12 mouse cellular contexts compared by ENCODE assay signal in the genomic region with DNA sequence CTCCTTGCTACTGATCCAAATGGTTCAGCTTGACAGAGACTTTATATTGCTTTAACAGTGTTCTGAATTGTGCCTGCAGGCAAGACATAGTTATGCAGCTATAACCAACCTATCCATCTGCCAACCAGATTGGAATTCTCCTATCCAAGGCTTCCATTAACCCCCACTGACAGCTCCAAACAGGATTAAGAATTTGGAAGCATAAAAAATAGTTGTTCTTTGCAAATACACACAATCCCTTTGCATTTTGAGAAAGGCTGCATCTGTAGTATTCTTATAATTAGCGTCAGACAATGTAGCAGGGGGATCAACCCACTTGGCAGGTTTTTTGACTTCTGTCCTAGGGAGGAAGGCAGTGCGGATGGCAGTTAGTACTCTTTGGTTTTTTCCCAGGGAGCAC.
A peak's percentile ranks its signal among the peaks of the same experiment; 100 is the strongest.
DNase-seq lines count a peak whose midpoint lies in the region; ATAC-seq and TF ChIP-seq lines count a peak whose summit lies in the region.
"Had no signal": no experiment of that assay in that cellular context is flagged by ENCODE, and none has a peak within 500 bp of the region (broad histone marks: within the 10 kb centered on the region; RNA-seq: fewer than 3 reads in every experiment).

No protein-coding gene starts in this region.

- H3K4me2 ChIP-seq in forebrain, embryonic 12.5 days: no peak overlapping the region
- peak overlapping the region; percentile 64 for H3K4me2 ChIP-seq in liver, embryonic 11.5 days
- 0 out of 2 replicates have a peak overlapping the region, but pooled peaks have one; percentile 1 for H3K4me2 ChIP-seq in forebrain, postnatal 0 days (ENCODE audit: low read depth)
- no peak overlapping the region for H3K4me2 ChIP-seq in midbrain, embryonic 16.5 days (ENCODE audit: low read length)
- H3K4me2 ChIP-seq: heart, embryonic 15.5 days had no signal

- peaks cover 22% of the 10 kb centered on the region for H3K4me1 ChIP-seq in forebrain, embryonic 12.5 days
- H3K4me1 ChIP-seq in forebrain, embryonic 10.5 days: peaks cover 17% of the 10 kb centered on the region
- H3K4me1 ChIP-seq in liver, embryonic 11.5 days (replicated peaks; ENCODE audit: control insufficient read depth, insufficient read depth, low read length): peaks cover 20% of the 10 kb centered on the region
- H3K4me1 ChIP-seq in forebrain, postnatal 0 days (ENCODE audit: insufficient read depth): peaks cover 21% of the 10 kb centered on the region; the same call in 1 of the 2 replicates
- H3K4me1 ChIP-seq in midbrain, embryonic 16.5 days (ENCODE audit: control insufficient read depth, insufficient read depth, low read length): peaks cover 18% of the 10 kb centered on the region

- 0 out of 2 replicates have a peak, but pooled peaks have one; percentile 2 for TF ChIP-seq CTCF in forebrain, postnatal 0 days (IDR thresholded peaks at IDR 0.05; ENCODE audit: low read depth)

- H3K4me3 ChIP-seq in forebrain, embryonic 12.5 days (replicated peaks): no peak overlapping the region
- H3K4me3 ChIP-seq in forebrain, embryonic 10.5 days: no peak overlapping the region
- peak overlapping the region; percentile 42; the same call in 1 of the 2 replicates for H3K4me3 ChIP-seq in liver, embryonic 11.5 days (ENCODE audit: low read depth, low read length)
- no peak overlapping the region for H3K4me3 ChIP-seq in forebrain, postnatal 0 days (ENCODE audit: low read depth, low read length)
- no peak overlapping the region for H3K4me3 ChIP-seq in midbrain, embryonic 16.5 days (ENCODE audit: low read depth, low read length)
- H3K4me3 ChIP-seq: heart, embryonic 15.5 days had no signal

- H3K27me3 ChIP-seq in forebrain, embryonic 12.5 days: no peaks in the 10 kb centered on the region
- peaks cover 15% of the 10 kb centered on the region for H3K27me3 ChIP-seq in forebrain, embryonic 10.5 days (ENCODE audit: poor library complexity, severe bottlenecking)
- H3K27me3 ChIP-seq in liver, embryonic 11.5 days (replicated peaks; ENCODE audit: control insufficient read depth, insufficient read depth, low read length): no peaks in the 10 kb centered on the region
- no peaks in the 10 kb centered on the region for H3K27me3 ChIP-seq in forebrain, postnatal 0 days (ENCODE audit: insufficient read depth, low read length)
- H3K27me3 ChIP-seq in midbrain, embryonic 16.5 days (ENCODE audit: control insufficient read depth, insufficient read depth, low read depth, low read length): no peaks in the 10 kb centered on the region
- H3K27me3 ChIP-seq: heart, embryonic 15.5 days had no signal

- DNase-seq in forebrain, embryonic 10.5 days (ENCODE audit: extremely low spot score, low spot score): no peak
- no peak for DNase-seq in liver, embryonic 11.5 days (ENCODE audit: low spot score)
- DNase-seq in liver: no peak
- peak; percentile 59 for DNase-seq in forebrain, postnatal 0 days
- DNase-seq in embryo, embryonic 9.5 days (ENCODE audit: extremely low spot score): no peak
- DNase-seq in urinary bladder, adult 18-20 months (ENCODE audit: low spot score in 2 of 2): no peak
- DNase-seq: cerebellum, adult 9-10 months; thymus, postnatal 36 days had no signal

- peak overlapping the region; percentile 54; the same call in 1 of the 2 replicates for H3K27ac ChIP-seq in forebrain, embryonic 12.5 days
- H3K27ac ChIP-seq in forebrain, embryonic 10.5 days: no peak overlapping the region
- no peak overlapping the region for H3K27ac ChIP-seq in liver, embryonic 11.5 days (ENCODE audit: low read depth, low read length)
- H3K27ac ChIP-seq in forebrain, postnatal 0 days (ENCODE audit: low read depth, low read length): peak overlapping the region; percentile 69
- H3K27ac ChIP-seq in midbrain, embryonic 16.5 days (ENCODE audit: low read length): 0 out of 2 replicates have a peak overlapping the region, but pooled peaks have one; percentile 13
- H3K27ac ChIP-seq: heart, embryonic 15.5 days; macrophage had no signal

- no peak for ATAC-seq in forebrain, embryonic 12.5 days (ENCODE audit: low FRiP score)
- ATAC-seq in liver, embryonic 11.5 days (replicated peaks; ENCODE audit: low FRiP score): no peak
- peak; percentile 87 for ATAC-seq in forebrain, postnatal 0 days
- no peak for ATAC-seq in midbrain, embryonic 16.5 days

- no peak overlapping the region for H3K9ac ChIP-seq in forebrain, embryonic 12.5 days
- no peak overlapping the region; the same call in 1 of the 2 replicates for H3K9ac ChIP-seq in liver, embryonic 11.5 days (ENCODE audit: low read depth, low read length)
- H3K9ac ChIP-seq in forebrain, postnatal 0 days: no peak overlapping the region
- H3K9ac ChIP-seq in midbrain, embryonic 16.5 days (ENCODE audit: low read depth, low read length): no peak overlapping the region
- H3K9ac ChIP-seq: heart, embryonic 15.5 days had no signal

- no peaks in the 10 kb centered on the region for H3K9me3 ChIP-seq in forebrain, embryonic 12.5 days
- no peaks in the 10 kb centered on the region for H3K9me3 ChIP-seq in forebrain, embryonic 10.5 days
- no peaks in the 10 kb centered on the region for H3K9me3 ChIP-seq in liver, embryonic 11.5 days (ENCODE audit: control insufficient read depth, low read length)
- H3K9me3 ChIP-seq in forebrain, postnatal 0 days (ENCODE audit: low read length): no peaks in the 10 kb centered on the region
- H3K9me3 ChIP-seq in midbrain, embryonic 16.5 days (replicated peaks; ENCODE audit: control insufficient read depth, low read length, poor library complexity, severe bottlenecking): no peaks in the 10 kb centered on the region
- H3K9me3 ChIP-seq: heart, embryonic 15.5 days had no signal

- WGBS in forebrain, embryonic 12.5 days: 66% methylated on average over 2 of the region's 2 CpGs
- WGBS in forebrain, embryonic 10.5 days: 75% methylated on average over 2 of the region's 2 CpGs
- 94% methylated on average over 2 of the region's 2 CpGs for WGBS in liver, embryonic 11.5 days
- WGBS in forebrain, postnatal 0 days: 35% methylated on average over 2 of the region's 2 CpGs
- WGBS in midbrain, embryonic 16.5 days: 50% methylated on average over 2 of the region's 2 CpGs

- H3K36me3 ChIP-seq in forebrain, embryonic 12.5 days (replicated peaks): no peaks in the 10 kb centered on the region
- no peaks in the 10 kb centered on the region for H3K36me3 ChIP-seq in forebrain, embryonic 10.5 days (replicated peaks)
- no peaks in the 10 kb centered on the region for H3K36me3 ChIP-seq in liver, embryonic 11.5 days (ENCODE audit: control insufficient read depth, insufficient read depth, low read length)
- no peaks in the 10 kb centered on the region for H3K36me3 ChIP-seq in forebrain, postnatal 0 days (ENCODE audit: insufficient read depth)
- H3K36me3 ChIP-seq in midbrain, embryonic 16.5 days (ENCODE audit: control insufficient read depth, insufficient read depth, low read length): no peaks in the 10 kb centered on the region
- H3K36me3 ChIP-seq: heart, embryonic 15.5 days had no signal

Comparison
In these comparisons a context has a peak if more than half of its experiments do, and no peak if none do; other contexts are left out.
1. H3K27ac ChIP-seq: peak in forebrain, embryonic 12.5 days (single experiment), forebrain, postnatal 0 days (single experiment) and midbrain, embryonic 16.5 days (single experiment); none in forebrain, embryonic 10.5 days (single experiment) and liver, embryonic 11.5 days (single experiment).
2. H3K4me2 ChIP-seq: peak in liver, embryonic 11.5 days (single experiment) and forebrain, postnatal 0 days (single experiment); none in forebrain, embryonic 12.5 days (single experiment) and midbrain, embryonic 16.5 days (single experiment).